7 mouse cellular contexts compared by ENCODE assay signal in genomic region chr4:156236651-156237447, GRCm38 (mm10). TPM values are rescaled to one million over a fixed set of nuclear protein-coding genes. Genes with fewer than 3 reads are reported as not detected.
A peak's percentile ranks its signal among the peaks of the same experiment; 100 is the strongest.
DNase-seq lines count a peak whose midpoint lies in the region; ATAC-seq and TF ChIP-seq lines count a peak whose summit lies in the region.

No protein-coding gene starts in this region.

- H3K27ac ChIP-seq in lung, embryonic 16.5 days (ENCODE audit: low read length), result no peak overlapping the region
- no peak overlapping the region for H3K27ac ChIP-seq in midbrain, embryonic 16.5 days (ENCODE audit: low read length)

- no peak for ATAC-seq in lung, embryonic 16.5 days (ENCODE audit: low read depth)
- no peak for ATAC-seq in midbrain, embryonic 16.5 days

- TF ChIP-seq CTCF in lung, adult 2 months (IDR thresholded peaks at IDR 0.05; ENCODE audit: insufficient read depth, low read length), result no peak

- TF ChIP-seq POLR2A in lung, adult 2 months (IDR thresholded peaks at IDR 0.05; ENCODE audit: borderline replicate concordance, extremely low read depth, low read depth, low read length), result no peak

- H3K4me1 ChIP-seq in lung, embryonic 16.5 days (replicated peaks; ENCODE audit: control insufficient read depth, insufficient read depth, low read length), result peaks cover 17% of the 10 kb centered on the region
- H3K4me1 ChIP-seq in lung, adult 2 months (ENCODE audit: control insufficient read depth, insufficient read depth, low read length), result peaks cover 6% of the 10 kb centered on the region
- H3K4me1 ChIP-seq in midbrain, embryonic 16.5 days (ENCODE audit: control insufficient read depth, insufficient read depth, low read length), result peaks cover 11% of the 10 kb centered on the region

- H3K36me3 ChIP-seq in lung, embryonic 16.5 days (ENCODE audit: control insufficient read depth, insufficient read depth, low read length), result peaks cover 31% of the 10 kb centered on the region
- peaks cover 42% of the 10 kb centered on the region for H3K36me3 ChIP-seq in midbrain, embryonic 16.5 days (ENCODE audit: control insufficient read depth, insufficient read depth, low read length)

- H3K9ac ChIP-seq in lung, embryonic 16.5 days (ENCODE audit: low read length), result peak overlapping the region; percentile 82
- H3K9ac ChIP-seq in midbrain, embryonic 16.5 days (ENCODE audit: low read depth, low read length), result no peak overlapping the region; the same call in 1 of the 2 replicates

- peak overlapping the region; percentile 95 for H3K4me2 ChIP-seq in lung, embryonic 16.5 days (ENCODE audit: low read depth, low read length)
- H3K4me2 ChIP-seq in midbrain, embryonic 16.5 days (ENCODE audit: low read length), result peak overlapping the region; percentile 97

- WGBS in lung, embryonic 16.5 days, result 23% methylated on average over 53 of the region's 60 CpGs
- 24% methylated on average over 58 of the region's 60 CpGs for WGBS in lung, adult 2 months
- 26% methylated on average over 55 of the region's 60 CpGs for WGBS in midbrain, embryonic 16.5 days

- no peaks in the 10 kb centered on the region for H3K9me3 ChIP-seq in lung, embryonic 16.5 days (ENCODE audit: control insufficient read depth, low read length)
- H3K9me3 ChIP-seq in midbrain, embryonic 16.5 days (replicated peaks; ENCODE audit: control insufficient read depth, low read length, poor library complexity, severe bottlenecking), result no peaks in the 10 kb centered on the region

- no peaks in the 10 kb centered on the region for H3K27me3 ChIP-seq in lung, embryonic 16.5 days (ENCODE audit: control insufficient read depth, insufficient read depth, low read depth, low read length)
- H3K27me3 ChIP-seq in midbrain, embryonic 16.5 days (ENCODE audit: control insufficient read depth, insufficient read depth, low read depth, low read length), result no peaks in the 10 kb centered on the region

- H3K4me3 ChIP-seq in lung, embryonic 16.5 days (ENCODE audit: low read length), result peak overlapping the region; percentile 96
- H3K4me3 ChIP-seq in lung, adult 2 months (replicated peaks; ENCODE audit: extremely low read depth, low read depth, low read length), result no peak overlapping the region
- H3K4me3 ChIP-seq in midbrain, embryonic 16.5 days (ENCODE audit: low read depth, low read length), result peak overlapping the region; percentile 84

- no peak for DNase-seq in lung, adult 2 months
- peak; percentile 47 for DNase-seq in embryo, embryonic 9.5 days (ENCODE audit: extremely low spot score)
- peak; percentile 54 for DNase-seq in induced T-regulatory cell, adult 2 months (ENCODE audit: low read depth)
- DNase-seq in urinary bladder, postnatal 4 days (ENCODE audit: low spot score in 2 of 2), result no peak
- no peak for DNase-seq in adrenal gland, adult 8-10 months

RNA-seq across cellular contexts. Expression of gene Noc2l, which starts 1.0 kb away (rescaled TPM):
- polyA plus RNA-seq in lung, embryonic 16.5 days (2015; fragmentation: Nextera tagmentation; extraction: Ambion mirVana), result 51.3 and 51.6 TPM in 2 replicates
- polyA plus RNA-seq in lung, adult 2 months (2012; rRNA removed), result 44.1 and 54.6 TPM in 2 replicates
- 48.6 and 50.9 TPM in 2 replicates for polyA plus RNA-seq in midbrain, embryonic 16.5 days (2015; fragmentation: Nextera tagmentation; extraction: Ambion mirVana)
- 10 to 100 TPM; 32.8 to 41.8 (median 39.8) TPM for total RNA-seq in adrenal gland, adult 8-10 months (2022)

RNA-seq across cellular contexts. Expression of gene Plekhn1, which starts 2.2 kb away (rescaled TPM):
- 18.5 and 22.8 TPM in 2 replicates for polyA plus RNA-seq in lung, embryonic 16.5 days (2015; fragmentation: Nextera tagmentation; extraction: Ambion mirVana)
- polyA plus RNA-seq in lung, adult 2 months (2012; rRNA removed), result 61.9 and 78.1 TPM in 2 replicates
- 26.8 and 26.9 TPM in 2 replicates for polyA plus RNA-seq in midbrain, embryonic 16.5 days (2015; fragmentation: Nextera tagmentation; extraction: Ambion mirVana)
- 10 to 100 TPM; 23.8 to 44.1 (median 32.9) TPM for total RNA-seq in adrenal gland, adult 8-10 months (2022)

RNA-seq across cellular contexts. Expression of gene Samd11, which starts 18.6 kb away (rescaled TPM):
- polyA plus RNA-seq in lung, embryonic 16.5 days (2015; fragmentation: Nextera tagmentation; extraction: Ambion mirVana), result 0.29 and 0.72 TPM in 2 replicates
- polyA plus RNA-seq in lung, adult 2 months (2012; rRNA removed), result 0.22 and 2.9 TPM in 2 replicates
- 4.4 and 4.9 TPM in 2 replicates for polyA plus RNA-seq in midbrain, embryonic 16.5 days (2015; fragmentation: Nextera tagmentation; extraction: Ambion mirVana)
- total RNA-seq in adrenal gland, adult 8-10 months (2022), result 1 to 10 TPM; 1.6 to 4.7 (median 3.3) TPM

RNA-seq across cellular contexts. Expression of gene Perm1, which starts 21.2 kb away (rescaled TPM):
- polyA plus RNA-seq in lung, embryonic 16.5 days (2015; fragmentation: Nextera tagmentation; extraction: Ambion mirVana), result 0.45 and 0.91 TPM in 2 replicates
- polyA plus RNA-seq in lung, adult 2 months (2012; rRNA removed), result 2.0 and 6.0 TPM in 2 replicates
- 2.0 and 2.7 TPM in 2 replicates for polyA plus RNA-seq in midbrain, embryonic 16.5 days (2015; fragmentation: Nextera tagmentation; extraction: Ambion mirVana)
- 1 to 10 TPM; 3.1 to 7.0 (median 5.3) TPM for total RNA-seq in adrenal gland, adult 8-10 months (2022)

RNA-seq across cellular contexts. Expression of gene AW011738, which starts 33.7 kb away (rescaled TPM):
- polyA plus RNA-seq in lung, embryonic 16.5 days (2015; fragmentation: Nextera tagmentation; extraction: Ambion mirVana), result 2.9 and 3.4 TPM in 2 replicates
- polyA plus RNA-seq in lung, adult 2 months (2012; rRNA removed), result 4.6 and 5.1 TPM in 2 replicates
- polyA plus RNA-seq in midbrain, embryonic 16.5 days (2015; fragmentation: Nextera tagmentation; extraction: Ambion mirVana), result 3.7 and 4.2 TPM in 2 replicates
- total RNA-seq in adrenal gland, adult 8-10 months (2022), result 1 to 10 TPM; 3.0 to 6.5 (median 4.8) TPM

Comparison
In these comparisons a context has a peak if more than half of its experiments do, and no peak if none do; other contexts are left out.
1. DNase-seq: peak in embryo, embryonic 9.5 days (single experiment) and induced T-regulatory cell, adult 2 months (single experiment); none in lung, adult 2 months (single experiment), urinary bladder, postnatal 4 days (0 of 2) and adrenal gland, adult 8-10 months (single experiment).